Mouse (Mus musculus) hematopoietic stem cell, adult 5-6 weeks (primary cell): ENCODE measurements at regions not wholly inside any gene's neighbourhood (a gene's known extent, or its start where the extent isn't known, plus 50 kb on each side); places are given as distances from the start of the nearest gene placed in this dataset.

Experiments used
- ATAC-seq, 2 experiments: fragments of 125-278 bp in 1 of 2; replicated peaks in 1 of 2; 2 replicates each; pipeline ENCODE4 v1.8.0; 2016 to 2017; ENCODE audit warnings: inconsistent platforms in 2 of 2, mild to moderate bottlenecking in 2 of 2, moderate number of reproducible peaks in 2 of 2, low read depth in 1 of 2, moderate TSS enrichment in 1 of 2; ENCODE audit not compliant: low FRiP score in 2 of 2, poor library complexity in 2 of 2, severe bottlenecking in 2 of 2, insufficient read depth in 1 of 2, low TSS enrichment in 1 of 2

DNA sequence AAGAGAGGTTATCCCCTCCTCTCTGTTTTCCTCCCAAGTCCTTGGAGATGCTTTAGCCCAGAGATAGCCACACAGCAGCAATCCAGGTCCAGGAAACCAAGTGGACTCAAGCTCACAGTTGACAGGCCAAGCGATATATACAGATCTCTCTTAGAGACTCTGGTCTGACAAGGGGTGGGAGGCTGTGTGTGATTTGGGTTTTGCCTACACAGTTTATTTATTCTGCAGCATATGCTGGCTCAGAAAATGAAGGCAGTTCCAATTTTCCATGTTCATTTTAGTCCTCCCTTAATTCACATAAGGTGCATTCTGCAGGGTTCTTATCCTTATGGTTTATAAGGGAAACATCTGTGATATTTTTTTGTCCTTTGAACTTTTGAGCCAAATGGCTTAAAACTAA is 595.0 kb upstream of the Apob start:
- no peak for ATAC-seq

DNA sequence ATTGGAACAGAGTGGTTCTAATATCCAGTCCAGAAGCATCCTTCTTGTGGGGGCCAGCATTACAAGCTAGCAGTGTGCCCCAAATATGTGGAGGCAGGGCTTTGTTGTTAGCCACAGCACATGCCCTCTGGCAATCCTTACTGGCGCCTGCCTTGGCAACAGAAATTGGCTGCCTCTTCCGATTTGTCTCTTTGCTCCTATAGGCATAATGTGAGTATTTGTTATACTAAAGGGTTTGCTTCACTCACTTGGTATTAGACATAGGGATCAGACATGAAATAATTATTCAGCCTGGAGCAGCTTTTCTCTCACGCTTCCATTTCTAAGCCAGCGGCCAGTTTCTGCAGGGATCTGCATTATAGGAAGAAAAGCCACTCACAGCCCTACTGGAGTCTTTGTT is 573.6 kb upstream of the Apob start:
- no peak for ATAC-seq

DNA sequence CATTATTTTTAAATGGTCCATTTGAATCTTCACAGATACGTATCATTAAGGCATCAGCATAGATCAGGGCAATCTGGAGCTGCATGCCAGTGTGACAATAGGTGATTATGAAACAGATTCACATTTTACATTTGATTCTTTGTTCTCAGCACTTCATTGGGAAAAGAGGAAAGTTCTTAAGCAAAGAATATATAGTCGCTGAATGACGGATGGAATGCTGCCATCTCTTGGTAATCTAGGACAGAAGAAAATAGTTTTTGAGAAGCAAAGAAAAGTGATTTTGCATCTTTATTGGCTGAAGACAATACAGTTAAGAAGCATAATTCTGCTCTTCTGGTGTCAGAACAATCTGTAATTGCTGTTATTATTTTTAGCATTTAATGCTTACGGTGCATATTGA is 565.6 kb upstream of the Apob start:
- no peak for ATAC-seq

DNA sequence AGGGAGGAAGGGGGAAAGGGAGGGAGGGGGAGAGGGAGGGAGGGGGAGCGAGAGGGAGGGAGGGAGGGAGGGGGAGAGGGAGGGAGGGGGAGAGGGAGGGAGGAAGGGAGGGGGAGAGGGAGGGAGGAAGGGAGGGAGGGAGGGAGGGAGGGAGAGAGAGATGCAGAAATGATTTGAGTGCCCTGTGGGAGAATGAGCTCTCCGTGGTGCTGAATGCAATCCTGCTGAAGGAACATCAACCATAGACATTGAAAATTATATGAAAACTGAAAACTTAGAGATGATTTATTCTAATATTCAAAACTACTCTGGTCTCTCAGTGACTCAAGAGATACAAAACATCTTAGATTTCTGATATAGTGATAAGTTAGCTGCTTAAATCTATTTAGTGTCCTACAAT is 557.2 kb upstream of the Apob start:
- no peak for ATAC-seq

DNA sequence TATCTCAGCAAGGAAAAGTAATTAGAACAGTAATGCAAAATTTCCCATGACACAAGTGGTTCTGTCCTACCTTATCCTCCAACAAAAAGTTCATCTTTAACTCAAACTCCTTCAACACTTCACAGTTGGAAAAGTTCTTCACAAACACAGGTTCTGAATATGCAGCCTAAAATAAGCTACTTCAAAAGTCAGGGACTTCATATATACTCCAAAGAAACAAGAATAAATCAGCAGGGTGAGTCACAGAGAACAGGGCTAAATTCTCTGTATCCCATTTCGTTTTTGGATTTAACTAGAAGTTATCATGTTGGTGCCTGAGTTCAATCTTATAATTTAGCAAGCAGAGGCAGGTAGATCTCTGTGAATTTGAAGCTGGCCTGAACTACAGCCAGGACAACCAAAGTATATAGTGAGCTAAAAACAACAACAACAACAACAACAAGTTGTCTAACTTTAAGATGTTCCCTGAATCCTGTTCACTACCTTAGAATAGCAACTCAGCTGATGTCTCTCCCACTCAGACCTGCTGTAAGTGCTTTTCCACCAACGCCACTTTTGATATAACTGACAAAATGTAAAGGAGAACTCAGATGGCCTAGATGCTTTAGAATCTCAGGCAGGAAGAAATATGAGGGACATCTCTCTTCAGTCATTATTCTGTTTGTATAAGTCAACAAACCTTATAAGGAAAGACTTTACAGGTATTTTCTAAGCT is 555.5 kb upstream of the Apob start:
- no peak for ATAC-seq

DNA sequence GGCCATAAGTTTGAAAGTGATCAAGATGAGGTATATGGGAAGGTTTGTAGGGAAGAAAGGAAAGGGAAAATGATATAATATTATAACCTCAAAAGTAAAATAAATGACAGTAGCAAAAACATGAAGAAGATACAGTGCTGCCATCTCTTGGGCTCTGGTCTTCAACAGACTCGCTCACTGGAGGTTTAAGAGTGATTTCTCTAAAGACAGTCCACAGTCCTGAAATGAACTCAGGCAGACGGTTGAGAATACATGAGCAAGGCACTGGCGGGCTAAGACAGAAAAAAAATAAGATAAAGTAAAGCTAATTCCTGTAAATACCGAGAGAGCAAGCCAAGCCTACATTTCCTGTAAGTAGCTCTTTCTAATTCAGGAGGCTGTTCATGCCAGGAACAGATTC is 546.5 kb upstream of the Apob start:
- ATAC-seq = no peak

DNA sequence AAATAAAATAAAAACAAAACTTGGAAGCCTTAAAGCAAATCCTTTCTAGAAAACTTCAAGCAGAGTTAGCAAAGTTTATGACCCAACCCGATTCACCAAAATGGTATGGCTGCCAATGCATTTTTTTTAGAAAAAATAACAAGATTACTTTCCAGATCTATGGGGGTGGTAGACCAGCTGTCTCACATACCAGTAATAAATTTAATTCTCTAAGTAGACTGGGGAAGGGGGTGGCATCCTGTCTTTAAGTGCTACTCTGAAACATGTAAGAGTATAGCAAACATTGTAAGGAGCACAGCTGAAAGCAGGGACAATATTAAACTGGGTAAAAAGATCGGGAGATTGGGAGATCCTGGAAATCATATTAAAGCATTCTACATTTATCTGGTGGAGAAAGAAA is 532.2 kb upstream of the Apob start:
- no peak for ATAC-seq

DNA sequence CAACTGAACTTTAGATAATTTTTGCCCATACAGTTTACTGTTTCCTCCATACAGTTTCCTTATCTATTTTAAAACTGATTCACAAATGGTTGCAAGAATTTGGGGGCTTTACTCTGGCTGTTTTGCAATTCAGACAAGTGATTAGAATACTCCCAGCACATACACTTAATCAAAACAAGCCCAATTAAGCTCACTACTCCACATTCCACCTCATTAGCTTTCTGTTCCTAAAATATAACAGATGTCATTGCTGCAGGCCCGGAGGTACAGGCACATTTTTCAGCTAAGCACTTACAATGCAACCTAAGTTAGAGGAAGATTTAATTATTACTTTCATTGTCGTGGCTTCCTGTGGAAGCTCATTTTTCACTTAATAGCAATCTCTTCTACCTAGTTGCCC is 526.9 kb upstream of the Apob start:
- no peak for ATAC-seq

DNA sequence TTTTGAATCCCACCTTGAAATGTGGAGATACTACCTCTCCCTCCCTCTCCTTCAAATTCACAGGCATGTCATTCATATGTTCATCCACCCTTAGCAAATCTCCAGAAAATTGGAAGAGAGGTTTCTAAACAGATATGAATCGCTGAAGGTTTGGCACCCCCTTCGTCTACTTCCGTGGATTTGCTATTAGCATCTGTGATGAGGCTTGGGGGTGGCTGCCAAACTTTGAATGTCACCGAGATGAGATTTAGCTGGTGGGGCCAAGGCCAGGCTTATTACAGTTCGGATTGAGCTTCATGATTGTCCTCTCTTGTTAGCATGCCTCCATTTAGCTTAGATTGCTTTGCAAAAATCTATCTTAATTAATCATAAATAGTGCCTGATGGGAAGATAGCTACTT is 520.4 kb upstream of the Apob start:
- no peak for ATAC-seq

DNA sequence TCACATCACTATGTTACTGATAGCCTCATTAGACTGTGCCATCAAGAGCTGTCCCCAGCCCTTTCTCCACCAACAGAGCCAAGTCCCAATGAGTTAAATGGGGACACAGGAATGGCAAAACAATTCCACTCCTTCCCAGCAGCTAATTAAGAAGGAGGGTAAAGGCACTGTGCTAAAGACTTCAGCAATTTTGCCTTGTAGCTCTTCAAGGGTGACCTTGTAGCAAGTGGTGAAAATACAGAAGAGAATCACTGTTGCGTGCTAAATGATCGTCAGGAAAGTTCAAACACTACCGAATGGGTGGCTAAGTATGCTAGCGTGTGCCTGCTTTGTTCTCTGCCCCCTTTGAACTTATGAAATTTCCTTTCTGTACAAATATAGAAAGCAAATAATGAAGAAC is 519.9 kb upstream of the Apob start:
- ATAC-seq = no peak

DNA sequence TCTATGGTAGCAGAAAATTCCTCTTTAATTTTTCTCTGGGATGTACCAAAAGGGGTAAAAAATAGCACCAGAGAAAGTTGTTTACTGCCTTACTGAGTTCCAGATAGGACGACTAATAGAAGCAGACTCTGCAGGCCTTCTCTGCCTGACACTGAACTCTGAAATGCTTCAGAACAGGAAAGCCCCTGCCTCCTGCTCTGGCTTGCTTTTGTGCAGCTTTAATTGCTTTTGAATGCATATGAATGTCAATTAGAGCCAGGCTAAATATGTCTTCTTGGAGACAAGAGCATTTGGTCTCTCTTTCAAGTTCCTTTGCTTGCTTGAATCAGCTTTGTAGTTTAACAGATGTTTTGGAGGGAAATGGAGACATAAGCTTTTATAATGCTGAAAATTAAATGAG is 512.5 kb upstream of the Apob start:
- ATAC-seq = no peak

DNA sequence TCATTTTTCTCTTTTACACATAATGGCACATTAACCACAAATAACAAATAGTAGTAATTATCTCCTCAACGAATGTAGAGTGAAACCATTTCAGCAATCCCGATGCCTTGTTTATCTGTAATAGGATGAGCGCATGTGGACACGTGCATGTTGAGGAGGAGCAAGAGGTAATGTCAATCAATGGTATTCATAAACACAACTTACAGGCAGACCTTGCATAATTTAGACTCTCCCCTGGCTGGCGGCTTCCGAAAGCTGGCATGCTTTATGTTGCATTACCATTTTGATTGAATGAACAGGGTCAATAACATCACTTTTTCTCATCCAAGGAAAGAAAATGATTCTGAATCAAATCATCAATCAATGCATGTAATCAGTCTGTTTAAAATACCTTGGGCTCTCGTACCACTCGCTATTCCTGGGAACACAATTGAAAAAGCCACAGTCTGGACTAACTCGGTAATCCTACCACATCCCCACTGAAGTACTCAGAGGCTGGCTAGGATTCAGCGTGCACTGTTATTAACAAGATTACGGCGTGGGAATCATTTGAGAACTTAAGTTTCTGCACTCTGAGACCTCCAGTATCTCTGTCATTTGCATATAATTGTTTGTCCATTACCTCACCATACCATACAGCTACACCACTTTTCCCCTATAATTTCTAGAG is 464.7 kb upstream of the Apob start:
- no peak for ATAC-seq

DNA sequence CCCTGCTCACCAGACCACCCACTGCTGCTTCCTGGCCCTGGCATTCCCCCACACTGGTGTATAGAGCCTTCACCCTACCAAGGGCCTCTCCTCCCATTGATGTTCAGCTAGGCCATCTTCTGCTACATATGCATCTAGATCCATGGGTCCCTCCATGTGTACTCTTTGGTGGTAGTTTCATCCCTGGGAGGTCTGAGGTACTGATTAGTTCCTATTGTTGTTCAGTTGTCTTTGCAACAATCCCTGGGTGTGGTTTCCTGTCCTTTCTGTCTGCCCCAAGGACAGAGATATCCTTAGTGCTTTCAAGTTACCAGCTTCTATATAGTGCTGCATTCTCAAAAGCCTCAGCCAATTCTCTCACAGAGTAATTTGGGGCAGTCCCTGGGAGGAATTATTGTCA is 440.1 kb upstream of the Apob start:
- ATAC-seq = no peak

DNA sequence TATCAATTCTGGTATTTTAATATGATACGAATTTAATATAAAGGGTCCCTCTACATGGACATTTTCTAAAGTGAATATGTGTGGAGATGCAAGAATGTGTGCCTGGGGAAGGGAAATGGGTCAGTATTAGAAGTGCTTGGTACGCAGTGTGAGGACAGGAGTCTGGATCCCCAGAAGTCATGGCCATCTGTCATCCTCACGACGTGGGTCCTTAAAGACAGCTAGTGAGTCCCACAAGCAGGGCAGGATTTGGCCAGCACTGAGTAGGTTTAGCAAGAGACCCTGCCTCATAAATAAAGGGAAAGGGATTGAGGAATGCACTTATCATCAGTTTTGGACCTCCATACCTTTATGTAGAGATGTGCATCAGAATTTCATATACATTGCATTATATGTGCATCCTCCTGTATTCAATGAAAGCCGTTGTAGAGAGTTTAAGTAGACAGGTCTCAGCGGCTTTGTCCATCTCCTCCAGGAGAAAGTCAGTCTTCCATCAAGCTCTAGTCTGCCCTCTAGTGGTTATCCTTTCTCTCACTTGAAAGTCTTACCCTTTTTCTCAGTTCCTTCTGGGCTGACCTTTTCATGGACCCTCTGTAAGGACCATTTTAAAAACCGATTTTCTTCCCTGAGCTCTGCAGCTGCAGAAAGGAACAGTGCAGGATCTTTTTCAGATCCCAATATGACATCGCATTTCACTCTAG is 434.0 kb upstream of the Apob start:
- no peak for ATAC-seq

DNA sequence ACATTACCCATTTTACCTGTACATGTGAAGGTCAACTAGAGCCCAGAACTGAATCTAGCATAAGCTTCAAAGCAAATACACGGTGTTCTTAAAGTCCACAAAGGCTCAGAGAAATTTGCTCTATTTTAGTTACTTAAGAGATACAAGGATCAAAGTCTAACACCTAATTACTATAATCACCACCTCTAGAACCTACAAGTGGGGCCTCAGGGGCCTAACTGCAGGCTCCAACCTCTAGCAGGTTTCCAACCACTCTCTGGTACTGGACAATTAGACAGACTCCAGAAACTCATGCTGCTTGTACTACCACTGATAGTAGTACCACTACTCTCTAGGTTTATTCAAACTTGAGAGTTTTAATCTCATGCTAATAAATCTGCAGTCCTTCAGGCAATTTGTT is 428.7 kb upstream of the Apob start:
- ATAC-seq = no peak

DNA sequence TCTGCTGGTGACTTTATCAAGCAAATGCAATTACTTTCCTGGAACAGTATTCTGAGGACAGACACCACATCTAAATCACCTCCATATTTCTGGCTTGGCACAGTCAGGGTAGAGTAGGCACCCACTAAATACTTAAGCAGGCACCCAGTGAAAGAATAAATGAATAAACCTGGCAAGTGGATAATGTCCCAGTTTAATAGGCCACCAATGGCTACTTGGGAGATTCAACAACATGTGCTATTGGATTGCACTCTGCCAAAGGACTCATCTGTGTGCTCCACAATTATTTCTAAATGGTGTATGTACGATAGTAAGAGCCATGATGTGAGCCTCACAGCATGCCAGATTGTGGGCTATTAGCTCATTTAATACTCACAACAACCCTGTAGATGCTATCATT is 417.2 kb upstream of the Apob start:
- ATAC-seq = no peak

DNA sequence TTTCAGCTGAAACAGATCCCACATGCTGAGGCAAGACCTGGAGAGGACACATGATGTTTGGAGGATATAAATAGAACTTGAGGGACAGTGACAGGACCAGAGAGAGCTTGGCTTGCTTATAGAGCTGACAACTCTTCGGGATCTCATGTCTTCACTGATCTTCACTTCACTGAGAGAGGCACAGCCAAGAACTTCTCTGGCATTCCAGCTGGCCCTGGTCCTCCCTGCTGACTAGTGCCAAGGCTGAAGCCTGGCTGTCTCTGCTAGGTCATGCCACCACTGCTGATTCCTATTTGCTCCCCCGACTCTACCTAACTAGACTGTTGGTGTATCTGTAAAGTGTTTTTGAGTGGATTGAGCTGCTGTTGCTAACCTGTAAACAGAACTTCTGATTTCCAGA is 401.4 kb upstream of the Apob start:
- ATAC-seq = no peak

DNA sequence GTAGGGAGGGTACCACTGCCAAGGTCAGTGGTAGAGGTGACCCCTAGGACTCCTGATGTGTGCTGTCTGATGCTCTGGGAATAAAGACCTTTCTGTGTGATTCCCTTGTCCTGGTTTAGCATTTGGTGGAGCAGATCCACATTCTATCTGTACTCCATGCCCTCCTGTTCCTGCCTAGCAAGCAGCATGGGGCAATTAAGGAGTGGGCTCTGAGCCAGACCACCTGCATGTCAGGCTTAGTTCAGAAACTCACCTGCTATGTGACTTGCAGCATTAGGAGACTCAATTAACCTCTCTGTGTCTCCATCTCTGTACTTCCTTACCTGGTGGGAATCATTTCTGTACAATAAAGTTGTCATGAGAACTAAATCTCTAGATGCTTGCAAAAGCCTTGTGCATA is 389.9 kb upstream of the Apob start:
- ATAC-seq = no peak
